Mouse (Mus musculus) activated CD4-positive, CD25-positive, alpha-beta regulatory T cell, adult 4 months (primary cell): ENCODE data around the gene Slc30a9. TPM values are rescaled to one million over a fixed set of nuclear protein-coding genes. Genes with fewer than 3 reads are reported as not detected.

Source experiments
- ATAC-seq: one replicate; pipeline ENCODE4 v1.8.0; 2017
- polyA plus RNA-seq, 2 experiments: library from polyadenylated mRNA; unstranded; fragments of 100-300 nt; shearing (Covaris generic); gene quantifications; one replicate each; pipeline ENCODE4 v1.2.1; 2017

Gene Slc30a9
- polyA plus RNA-seq, 2 experiments from 2014 or later: 8.3 to 10.2 TPM

- no peak for ATAC-seq
Observed at GRCm38 (mm10) chr5:67312522-67312851, 5.7 kb downstream of the Slc30a9 start.

DNA sequence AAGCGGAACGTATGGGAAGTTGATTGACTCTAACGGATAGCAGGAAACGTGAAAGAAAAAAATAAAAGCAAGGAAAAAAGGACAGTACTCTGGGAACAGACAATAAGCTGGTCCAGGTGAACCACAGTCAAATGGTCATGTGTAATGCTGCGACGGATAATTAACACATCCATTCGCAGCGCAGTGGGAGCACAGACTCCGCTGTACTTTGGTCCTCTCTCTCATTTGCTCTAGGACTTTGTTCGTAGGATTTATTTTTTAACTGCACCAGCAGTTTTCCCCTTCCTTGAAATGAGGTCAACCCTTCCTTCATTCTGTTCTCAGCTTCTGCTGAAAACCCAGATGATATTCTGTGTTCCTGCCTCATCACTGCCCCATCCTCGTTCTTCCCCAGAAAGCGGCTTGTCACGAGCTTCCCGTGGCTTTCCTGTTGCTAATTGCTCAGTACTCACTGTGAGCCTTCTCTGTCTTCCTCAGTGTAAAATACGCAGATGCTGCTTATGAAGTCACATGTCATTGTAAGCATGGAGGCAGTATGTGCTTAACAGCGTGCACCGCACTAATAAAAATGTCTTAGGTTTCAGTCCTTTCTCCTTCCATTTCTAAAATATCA, 15.0 kb downstream of the Slc30a9 start:
- no peak for ATAC-seq

DNA sequence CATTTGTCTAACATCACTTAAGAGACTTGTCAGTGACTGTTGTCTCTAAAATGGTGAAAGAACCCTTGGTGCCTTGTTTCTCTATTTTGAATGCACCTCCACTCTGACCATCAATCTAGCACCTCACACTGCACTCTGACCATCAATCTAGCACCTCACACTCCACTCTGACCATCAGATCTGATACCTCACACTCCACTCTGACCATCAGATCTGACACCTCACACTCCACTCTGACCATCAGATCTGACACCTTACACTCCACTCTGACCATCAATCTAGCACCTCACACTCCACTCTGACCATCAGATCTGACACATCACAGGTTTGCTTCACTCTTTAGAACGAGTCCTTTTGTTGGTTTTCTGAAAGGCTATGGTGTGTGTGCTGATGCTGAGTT, 17.3 kb downstream of the Slc30a9 start:
- no peak for ATAC-seq

GRCm38 (mm10) chr5:67340811-67341210, 34.1 kb downstream of the Slc30a9 start:
- ATAC-seq: no peak

DNA sequence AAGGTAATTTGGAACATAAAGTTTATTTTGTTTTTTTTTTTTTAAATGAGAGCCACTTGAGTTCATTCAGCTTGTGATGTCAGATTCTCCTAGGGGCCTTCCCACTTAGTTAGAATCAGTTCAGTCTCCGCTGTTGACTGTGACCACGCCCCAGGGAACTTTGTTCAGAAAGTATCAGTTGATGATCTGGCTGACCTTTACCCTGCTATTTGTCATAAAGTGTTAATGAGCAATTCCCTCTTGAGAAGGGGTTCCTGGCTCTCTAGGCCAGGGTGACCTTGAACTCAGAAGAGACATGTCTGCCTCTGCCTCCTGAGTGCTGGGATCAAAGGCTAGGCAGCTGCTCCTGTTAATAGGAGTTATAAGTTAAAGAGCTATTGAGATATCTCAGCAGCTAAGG, 40.3 kb downstream of the Slc30a9 start:
- ATAC-seq: no peak

GRCm38 (mm10) chr5:67348949-67349348, 42.2 kb downstream of the Slc30a9 start:
- no peak for ATAC-seq

DNA sequence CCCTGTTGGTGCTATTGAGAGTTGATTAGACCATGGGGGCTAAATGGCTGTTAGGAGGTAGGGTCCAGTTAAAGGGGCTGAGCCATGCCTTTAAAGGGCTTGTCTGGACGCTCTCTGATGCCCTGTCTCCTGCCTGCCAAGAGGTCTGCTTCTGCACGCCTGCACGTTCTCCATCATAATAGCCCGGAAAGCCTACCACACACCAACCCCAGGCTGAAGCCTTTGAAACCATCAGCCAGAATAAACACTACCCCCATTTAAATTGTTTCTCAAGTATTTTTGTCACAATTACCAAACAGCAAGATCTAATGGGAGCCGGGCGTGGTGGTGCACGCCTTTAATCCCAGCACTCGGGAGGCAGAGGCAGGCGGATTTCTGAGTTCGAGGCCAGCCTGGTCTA, 55.6 kb downstream of the Slc30a9 start:
- ATAC-seq: no peak

DNA sequence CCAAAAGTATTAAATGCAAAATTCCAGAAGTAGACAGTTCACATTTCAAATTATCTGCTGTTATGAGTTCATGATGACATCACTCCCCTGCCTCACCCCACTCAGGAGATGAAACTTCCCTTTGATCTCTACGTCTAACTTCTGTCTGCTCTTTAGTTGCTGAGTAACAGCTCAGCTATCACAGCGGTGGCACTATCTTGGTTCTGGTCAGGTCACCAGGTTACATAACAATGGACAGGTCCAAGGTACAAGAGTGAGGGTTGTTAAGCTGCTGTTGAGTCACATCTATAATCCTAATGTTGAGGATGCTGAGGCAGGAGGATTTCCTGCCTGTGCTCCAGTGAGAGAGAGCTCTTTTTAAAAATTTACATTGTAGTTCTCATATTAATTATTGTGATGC, 56.2 kb downstream of the Slc30a9 start:
- no peak for ATAC-seq

- ATAC-seq: no peak
Observed at GRCm38 (mm10) chr5:67377044-67377621, 70.4 kb downstream of the Slc30a9 start.

- no peak for ATAC-seq
Observed at GRCm38 (mm10) chr5:67381690-67382089, 74.9 kb downstream of the Slc30a9 start.

DNA sequence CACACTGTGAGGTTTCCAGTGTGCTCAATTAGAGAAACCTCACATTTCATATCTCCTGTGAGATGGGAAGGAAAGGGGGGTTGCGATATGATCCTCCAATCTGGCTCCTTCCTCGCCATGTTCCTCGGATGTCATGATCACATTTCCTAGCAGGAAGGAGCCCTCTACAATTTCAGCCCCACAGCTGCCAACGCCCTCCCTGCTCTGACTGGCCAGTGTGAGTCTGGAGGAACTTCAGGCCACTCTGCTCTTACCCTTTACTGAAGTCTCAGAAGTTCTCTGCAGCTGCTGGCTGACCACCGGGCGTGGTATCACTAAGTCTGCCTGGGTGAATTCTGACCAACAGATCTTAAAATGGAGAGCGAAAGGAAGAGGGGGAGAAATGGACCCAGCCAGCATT, 75.8 kb downstream of the Slc30a9 start:
- ATAC-seq: no peak

- ATAC-seq: no peak
Observed at GRCm38 (mm10) chr5:67393951-67394350, 87.2 kb downstream of the Slc30a9 start.

- no peak for ATAC-seq
Observed at GRCm38 (mm10) chr5:67395211-67395851, 88.6 kb downstream of the Slc30a9 start.

DNA sequence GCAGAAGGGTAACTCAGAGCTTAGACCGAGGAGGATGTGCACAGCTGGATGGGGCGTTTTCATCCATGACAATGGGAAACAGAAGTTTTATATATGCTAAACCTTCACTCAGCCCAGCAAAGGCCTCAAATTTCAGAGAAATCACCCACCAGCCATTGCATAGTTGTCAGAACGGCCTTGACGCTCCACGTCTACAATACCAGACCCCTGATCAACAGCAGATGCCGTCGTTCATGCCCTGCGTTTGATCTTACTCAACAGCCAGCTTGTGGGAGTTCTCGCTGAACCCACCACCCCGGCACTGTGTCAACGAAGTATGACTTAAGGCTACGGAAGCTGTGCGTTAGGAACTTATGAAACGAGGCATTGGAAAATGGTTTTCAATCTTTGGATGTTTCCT, 90.4 kb downstream of the Slc30a9 start:
- no peak for ATAC-seq

DNA sequence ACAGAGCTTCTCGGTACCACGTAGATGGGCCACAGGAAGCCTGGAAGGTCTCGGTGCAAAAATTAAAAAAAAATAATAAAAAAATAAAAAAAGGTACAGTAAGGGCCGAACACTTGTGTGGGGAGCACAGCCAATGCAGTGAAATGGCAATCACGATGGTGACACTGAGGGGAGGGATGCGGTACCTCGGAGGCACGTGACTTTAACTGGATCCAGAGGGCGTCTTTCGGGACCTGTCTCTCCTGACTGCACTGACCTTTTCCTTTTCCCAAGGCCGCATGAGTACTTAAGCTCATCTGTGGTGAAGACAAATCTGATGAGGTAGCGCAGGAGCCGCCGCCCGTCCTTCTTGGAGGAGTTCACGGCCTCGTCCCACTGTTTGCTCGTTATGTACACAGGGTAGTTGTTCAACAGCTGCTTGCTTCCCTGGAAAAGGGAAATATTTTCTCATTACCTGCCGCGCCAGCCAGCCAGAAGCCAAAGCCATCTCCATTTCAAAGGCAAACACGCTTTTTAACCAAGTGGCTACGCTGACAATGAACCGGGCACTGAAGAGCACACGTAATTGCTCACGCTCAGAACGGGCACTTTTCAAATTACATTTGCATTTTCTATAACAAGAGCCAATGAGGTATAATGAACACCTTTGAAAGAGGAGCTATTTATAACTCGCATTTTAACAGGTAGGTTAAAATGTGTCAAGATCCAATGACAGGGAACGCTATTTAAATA, 93.3 kb downstream of the Slc30a9 start:
- ATAC-seq: no peak

DNA sequence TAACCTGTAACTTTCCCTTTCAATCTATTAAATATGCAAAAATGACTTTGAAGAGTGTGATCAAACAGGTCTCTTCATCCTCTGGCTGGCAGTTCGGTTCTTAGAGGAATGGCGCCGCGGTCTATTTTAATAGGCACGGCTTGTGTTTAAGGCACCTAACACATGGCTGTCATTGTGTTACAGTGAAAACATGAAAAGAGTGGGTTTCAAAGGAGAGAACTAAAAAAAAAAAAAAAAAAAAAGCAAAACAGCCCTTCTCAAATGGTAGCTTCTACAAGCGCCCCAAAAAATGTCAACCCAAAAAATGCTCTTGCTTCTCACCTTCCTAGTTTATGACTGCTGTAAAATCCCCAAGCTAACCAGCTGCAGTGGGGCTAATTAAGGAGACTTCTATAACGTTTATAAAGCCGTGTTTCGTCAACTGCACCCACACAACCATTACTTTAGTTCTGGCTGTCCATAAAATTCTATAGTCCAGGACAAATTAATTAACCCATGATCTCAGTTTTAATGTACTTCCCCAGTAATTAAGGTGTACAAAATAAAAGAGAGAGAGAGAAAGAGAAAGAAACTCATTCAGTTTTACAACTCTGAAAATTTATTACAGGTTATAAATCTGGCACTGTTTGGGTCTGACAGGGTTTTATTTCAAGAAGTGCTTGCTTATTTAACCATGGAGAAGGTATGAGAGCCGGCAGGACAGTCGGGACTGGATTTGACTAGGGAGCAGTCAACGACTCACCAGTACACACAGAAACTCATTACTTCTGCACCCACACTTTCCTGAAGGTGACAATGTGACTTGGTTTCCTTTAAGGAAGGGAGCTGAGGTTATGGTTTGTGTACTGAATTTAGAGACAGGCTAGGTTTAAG, 94.1 kb downstream of the Slc30a9 start:
- no peak for ATAC-seq

DNA sequence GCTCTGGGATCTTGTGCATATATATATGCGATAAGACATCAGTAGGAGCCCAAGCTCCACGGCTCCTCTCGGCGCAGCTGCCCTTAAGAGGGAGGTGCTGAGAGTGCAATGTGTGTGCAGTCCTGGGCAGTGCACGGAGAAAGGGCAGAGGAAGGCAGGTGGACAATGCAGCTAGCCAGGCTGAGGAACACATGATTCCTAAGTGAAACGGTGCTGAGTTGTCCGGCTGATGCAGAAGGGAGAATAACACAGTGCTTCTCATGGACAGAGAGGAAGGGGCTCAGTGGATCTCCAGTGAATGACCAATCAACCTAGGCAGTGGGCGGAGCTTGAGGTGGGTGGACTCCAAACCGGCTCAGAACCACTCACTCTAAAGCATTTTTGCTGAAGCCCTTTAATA, 94.9 kb downstream of the Slc30a9 start:
- no peak for ATAC-seq

GRCm38 (mm10) chr5:67404380-67404779, 97.6 kb downstream of the Slc30a9 start:
- peak; percentile 49 for ATAC-seq

- no peak for ATAC-seq
Observed at GRCm38 (mm10) chr5:67404919-67405318, 98.2 kb downstream of the Slc30a9 start.
